Comparison of ENCODE assay signal across 11 mouse cellular contexts in the genomic region with DNA sequence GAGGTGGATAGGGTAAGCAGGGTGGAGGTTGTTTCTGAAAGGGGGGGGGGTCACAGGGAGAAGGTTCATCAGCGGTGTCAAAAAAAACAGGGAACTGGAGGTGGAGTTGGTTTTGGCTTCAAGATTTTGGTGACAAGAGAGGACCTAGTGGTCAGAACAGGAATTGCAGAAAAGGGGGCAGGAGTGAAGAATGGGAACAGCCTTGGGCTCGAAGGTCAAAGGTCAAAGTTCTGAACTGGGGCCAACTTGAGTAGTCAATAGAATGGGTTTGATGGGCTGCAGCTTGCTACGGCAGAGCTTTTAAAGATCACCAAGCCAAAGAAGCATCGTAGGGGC. TPM values are rescaled to one million over a fixed set of nuclear protein-coding genes. Genes with fewer than 3 reads are reported as not detected.
A peak's percentile ranks its signal among the peaks of the same experiment; 100 is the strongest.
DNase-seq lines count a peak whose midpoint lies in the region; ATAC-seq and TF ChIP-seq lines count a peak whose summit lies in the region.
"Had no signal": no experiment of that assay in that cellular context is flagged by ENCODE, and none has a peak within 500 bp of the region (broad histone marks: within the 10 kb centered on the region; RNA-seq: fewer than 3 reads in every experiment).

No protein-coding gene starts in this region.

- DNase-seq in hindbrain, postnatal 0 days (ENCODE audit: low spot score): no peak
- DNase-seq in thymus, postnatal 0 days (ENCODE audit: low spot score): peak; percentile 27
- DNase-seq in thymus, postnatal 36 days: no peak
- no peak for DNase-seq in frontal cortex, adult 2 months (ENCODE audit: extremely low spot score in 1 of 2, low spot score in 1 of 2)
- no peak for DNase-seq in right cerebral cortex, postnatal 14 days
- no peak for DNase-seq in adrenal gland, adult 18-20 months (ENCODE audit: low spot score in 2 of 2)
- DNase-seq: heart, adult 18-20 months had no signal

- TF ChIP-seq CTCF in hindbrain, postnatal 0 days (IDR thresholded peaks at IDR 0.05; ENCODE audit: low read depth): peak; percentile 15; the same call in 1 of the 2 replicates

- no peak overlapping the region for H3K27ac ChIP-seq in hindbrain, postnatal 0 days
- H3K27ac ChIP-seq in hindbrain, embryonic 13.5 days: no peak overlapping the region
- H3K27ac ChIP-seq: hindbrain, embryonic 15.5 days; midbrain, embryonic 13.5 days had no signal

- no peaks in the 10 kb centered on the region for H3K27me3 ChIP-seq in hindbrain, postnatal 0 days (ENCODE audit: insufficient read depth, low read length)
- H3K27me3 ChIP-seq in hindbrain, embryonic 13.5 days: no peaks in the 10 kb centered on the region
- H3K27me3 ChIP-seq: hindbrain, embryonic 15.5 days; midbrain, embryonic 13.5 days had no signal

- H3K36me3 ChIP-seq in hindbrain, postnatal 0 days (ENCODE audit: insufficient read depth, low read length): no peaks in the 10 kb centered on the region
- no peaks in the 10 kb centered on the region for H3K36me3 ChIP-seq in hindbrain, embryonic 13.5 days
- H3K36me3 ChIP-seq: hindbrain, embryonic 15.5 days; midbrain, embryonic 13.5 days had no signal

- H3K4me2 ChIP-seq in hindbrain, postnatal 0 days (ENCODE audit: low read depth, low read length): no peak overlapping the region
- H3K4me2 ChIP-seq in hindbrain, embryonic 13.5 days: no peak overlapping the region
- H3K4me2 ChIP-seq: hindbrain, embryonic 15.5 days; midbrain, embryonic 13.5 days had no signal

- no peaks in the 10 kb centered on the region for H3K4me1 ChIP-seq in hindbrain, postnatal 0 days (ENCODE audit: insufficient read depth, low read length)
- H3K4me1 ChIP-seq in hindbrain, embryonic 13.5 days (replicated peaks): no peaks in the 10 kb centered on the region
- H3K4me1 ChIP-seq: hindbrain, embryonic 15.5 days; midbrain, embryonic 13.5 days had no signal

- WGBS in hindbrain, postnatal 0 days: 81% methylated on average over 4 of the region's 4 CpGs
- 81% methylated on average over 4 of the region's 4 CpGs for WGBS in hindbrain, embryonic 13.5 days

- no peak overlapping the region for H3K4me3 ChIP-seq in hindbrain, postnatal 0 days (ENCODE audit: low read length)
- H3K4me3 ChIP-seq in hindbrain, embryonic 13.5 days: no peak overlapping the region
- H3K4me3 ChIP-seq: hindbrain, embryonic 15.5 days; midbrain, embryonic 13.5 days had no signal

- no peaks in the 10 kb centered on the region for H3K9me3 ChIP-seq in hindbrain, postnatal 0 days (ENCODE audit: low read length)
- no peaks in the 10 kb centered on the region for H3K9me3 ChIP-seq in hindbrain, embryonic 13.5 days
- H3K9me3 ChIP-seq: hindbrain, embryonic 15.5 days; midbrain, embryonic 13.5 days had no signal

- H3K9ac ChIP-seq in hindbrain, postnatal 0 days (replicated peaks; ENCODE audit: low read length): no peak overlapping the region
- no peak overlapping the region for H3K9ac ChIP-seq in hindbrain, embryonic 13.5 days
- H3K9ac ChIP-seq: hindbrain, embryonic 15.5 days; midbrain, embryonic 13.5 days had no signal

- ATAC-seq in hindbrain, postnatal 0 days: no peak
- ATAC-seq in hindbrain, embryonic 13.5 days (ENCODE audit: low FRiP score): no peak
- 0 out of 2 replicates have a peak, but pooled peaks have one; percentile 43 for ATAC-seq in erythroblast, adult 5-6 weeks (replicated peaks; ENCODE audit: low FRiP score, poor library complexity, severe bottlenecking)
- ATAC-seq: midbrain, embryonic 13.5 days had no signal

RNA-seq across cellular contexts. Expression of gene 4930524J08Rik, which starts 28.1 kb away (rescaled TPM):
- total RNA-seq in hindbrain, postnatal 0 days (2014; rRNA removed): 0.52 and 1.2 TPM in 2 replicates
- polyA plus RNA-seq in hindbrain, postnatal 0 days (2015; fragmentation: Nextera tagmentation; extraction: Ambion mirVana): 3.8 and 4.0 TPM in 2 replicates
- polyA plus RNA-seq in hindbrain, embryonic 13.5 days (2015; fragmentation: Nextera tagmentation; extraction: Ambion mirVana): 3.9 and 4.0 TPM in 2 replicates
- polyA plus RNA-seq in thymus, postnatal 0 days (2015; fragmentation: Nextera tagmentation; extraction: Ambion mirVana): 2.4 TPM in 2 replicates
- 2.5 TPM in 1 of 2 replicates, not detected in the other for total RNA-seq in erythroblast, adult 5-6 weeks (2015; ENCODE audit: low replicate concordance)
- total RNA-seq in erythroblast, adult 5-6 weeks (2017; ENCODE audit: low replicate concordance): 1.4 TPM in 1 of 2 replicates, not detected in the other
- 1.7 and 2.8 TPM in 2 replicates for polyA plus RNA-seq in frontal cortex, adult 2 months (2012; rRNA removed)
- 1 to 10 TPM; 1.8 to 2.0 TPM for total RNA-seq in adrenal gland, adult 18-20 months (2021)

RNA-seq across cellular contexts. Expression of gene Hnrnpd, which starts 28.3 kb away (rescaled TPM):
- 28.6 and 30.2 TPM in 2 replicates for total RNA-seq in hindbrain, postnatal 0 days (2014; rRNA removed)
- 95.9 and 103 TPM in 2 replicates for polyA plus RNA-seq in hindbrain, postnatal 0 days (2015; fragmentation: Nextera tagmentation; extraction: Ambion mirVana)
- 143 and 182 TPM in 2 replicates for polyA plus RNA-seq in hindbrain, embryonic 13.5 days (2015; fragmentation: Nextera tagmentation; extraction: Ambion mirVana)
- 120 and 167 TPM in 2 replicates for polyA plus RNA-seq in thymus, postnatal 0 days (2015; fragmentation: Nextera tagmentation; extraction: Ambion mirVana)
- total RNA-seq in erythroblast, adult 5-6 weeks (2015; ENCODE audit: low replicate concordance): 107 and 120 TPM in 2 replicates
- 56.6 and 94.7 TPM in 2 replicates for total RNA-seq in erythroblast, adult 5-6 weeks (2017; ENCODE audit: low replicate concordance)
- 149 and 161 TPM in 2 replicates for polyA plus RNA-seq in frontal cortex, adult 2 months (2012; rRNA removed)
- 10 to 100 TPM; 82.5 to 88.8 TPM for total RNA-seq in adrenal gland, adult 18-20 months (2021)

RNA-seq across cellular contexts. Expression of gene Hnrnpdl, which starts 32.5 kb away (rescaled TPM):
- total RNA-seq in hindbrain, postnatal 0 days (2014; rRNA removed): 107 and 121 TPM in 2 replicates
- 184 and 193 TPM in 2 replicates for polyA plus RNA-seq in hindbrain, postnatal 0 days (2015; fragmentation: Nextera tagmentation; extraction: Ambion mirVana)
- 231 and 237 TPM in 2 replicates for polyA plus RNA-seq in hindbrain, embryonic 13.5 days (2015; fragmentation: Nextera tagmentation; extraction: Ambion mirVana)
- 101 and 125 TPM in 2 replicates for polyA plus RNA-seq in thymus, postnatal 0 days (2015; fragmentation: Nextera tagmentation; extraction: Ambion mirVana)
- 78.4 and 82.3 TPM in 2 replicates for total RNA-seq in erythroblast, adult 5-6 weeks (2015; ENCODE audit: low replicate concordance)
- 106 and 110 TPM in 2 replicates for total RNA-seq in erythroblast, adult 5-6 weeks (2017; ENCODE audit: low replicate concordance)
- 302 and 335 TPM in 2 replicates for polyA plus RNA-seq in frontal cortex, adult 2 months (2012; rRNA removed)
- 100 to 1,000 TPM in 1 of 2 experiments, 10 to 100 TPM in 1; 89.6 to 124 TPM for total RNA-seq in adrenal gland, adult 18-20 months (2021)

RNA-seq across cellular contexts. Expression of gene Enoph1, which starts 32.8 kb away (rescaled TPM):
- total RNA-seq in hindbrain, postnatal 0 days (2014; rRNA removed): 41.6 and 55.6 TPM in 2 replicates
- 48.6 and 49.0 TPM in 2 replicates for polyA plus RNA-seq in hindbrain, postnatal 0 days (2015; fragmentation: Nextera tagmentation; extraction: Ambion mirVana)
- polyA plus RNA-seq in hindbrain, embryonic 13.5 days (2015; fragmentation: Nextera tagmentation; extraction: Ambion mirVana): 39.5 and 42.4 TPM in 2 replicates
- polyA plus RNA-seq in thymus, postnatal 0 days (2015; fragmentation: Nextera tagmentation; extraction: Ambion mirVana): 33.9 and 35.1 TPM in 2 replicates
- total RNA-seq in erythroblast, adult 5-6 weeks (2015; ENCODE audit: low replicate concordance): 8.4 and 11.5 TPM in 2 replicates
- 3.8 and 7.2 TPM in 2 replicates for total RNA-seq in erythroblast, adult 5-6 weeks (2017; ENCODE audit: low replicate concordance)
- 83.9 and 85.0 TPM in 2 replicates for polyA plus RNA-seq in frontal cortex, adult 2 months (2012; rRNA removed)
- 10 to 100 TPM; 28.4 to 35.4 TPM for total RNA-seq in adrenal gland, adult 18-20 months (2021)
